Mouse (Mus musculus) midbrain, embryonic 10.5 days (tissue): ENCODE measurements around the gene Polk. TPM values are rescaled to one million over a fixed set of nuclear protein-coding genes. Genes with fewer than 3 reads are reported as not detected.

Experiments
- DNase-seq: peaks from one replicate; pipeline ENCODE4 v3.0.0-alpha.2; 2017; ENCODE audit warnings: low spot score
- H3K27ac ChIP-seq: fragments of 300-500 bp; sonication (generic); replicated peaks from 2 replicates; pipeline ENCODE4 v1.5.1; 2016; ENCODE audit warnings: mild to moderate bottlenecking
- H3K27me3 ChIP-seq: fragments of 300-500 bp; sonication (generic); 2 replicates; pipeline ENCODE4 v1.6.1; 2016; ENCODE audit warnings: low read depth, mild to moderate bottlenecking; ENCODE audit not compliant: poor library complexity, severe bottlenecking
- H3K36me3 ChIP-seq: fragments of 300-500 bp; sonication (generic); 2 replicates; pipeline ENCODE4 v1.6.1; 2016; ENCODE audit warnings: mild to moderate bottlenecking, moderate library complexity
- H3K4me1 ChIP-seq: fragments of 300-500 bp; sonication (generic); 2 replicates; pipeline ENCODE4 v1.6.1; 2016
- H3K4me3 ChIP-seq: fragments of 300-500 bp; sonication (generic); 2 replicates; pipeline ENCODE4 v1.5.1; 2016; ENCODE audit warnings: mild to moderate bottlenecking, moderate library complexity
- H3K9me3 ChIP-seq: fragments of 300-500 bp; sonication (generic); replicated peaks from 2 replicates; pipeline ENCODE4 v1.6.1; 2016; ENCODE audit warnings: mild to moderate bottlenecking
- WGBS: fragments of 180-500 bp; shearing (Covaris S2); methylation state at CpG from one replicate; pipeline ENCODE4 v1.1.7; 2016; 5-methylcytosine and 5-hydroxymethylcytosine counted together
- polyA plus RNA-seq: library from polyadenylated mRNA; unstranded; fragments of >200 nt; fragmentation: Nextera tagmentation; extraction: Ambion mirVana; gene quantifications from 2 replicates; pipeline ENCODE4 v1.2.1, GENCODE M21; 2016

The Polk gene
- polyA plus RNA-seq, 1 experiment from 2014 or later: 9.5 TPM

DNA sequence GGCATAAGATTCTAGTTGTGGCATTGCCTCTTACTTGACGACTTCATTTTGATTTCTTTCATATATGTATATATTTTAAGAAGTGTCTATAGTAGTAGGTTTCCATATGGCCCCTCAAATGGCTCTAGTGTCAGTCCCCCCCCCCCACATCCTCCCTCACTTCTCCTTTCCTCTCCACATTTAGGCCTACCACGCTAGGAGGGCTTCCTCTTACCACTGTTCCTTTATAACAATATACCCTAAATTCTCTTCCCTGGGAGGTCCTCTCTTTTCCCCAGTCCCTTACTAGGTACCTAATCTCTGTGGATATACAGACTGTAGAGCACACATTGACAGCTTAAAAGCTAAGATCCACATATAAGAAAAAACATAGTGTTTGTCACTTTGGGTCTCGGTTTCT lies 21.1 kb downstream of the Polk start:
- 91% methylated on average over 3 of the region's 3 CpGs for WGBS
- no peak overlapping the region for H3K27ac ChIP-seq

GRCm38 (mm10) chr13:96517335-96517734 lies 25.0 kb downstream of the Polk start:
- no peak overlapping the region for H3K4me3 ChIP-seq
- no peaks in the 10 kb centered on the region for H3K9me3 ChIP-seq
- no peak overlapping the region for H3K27ac ChIP-seq
- no peaks in the 10 kb centered on the region for H3K4me1 ChIP-seq
- H3K36me3 ChIP-seq: 0 out of 2 replicates have a peak, but pooled peaks cover 9% of the 10 kb centered on the region
- no peak for DNase-seq
- H3K27me3 ChIP-seq: no peaks in the 10 kb centered on the region
- WGBS: 98% methylated on average over 2 of the region's 2 CpGs

More for the DNA sequence above, 21.1 kb downstream of the Polk start:
- no peaks in the 10 kb centered on the region for H3K9me3 ChIP-seq
- no peaks in the 10 kb centered on the region for H3K4me1 ChIP-seq
- H3K27me3 ChIP-seq: no peaks in the 10 kb centered on the region
- H3K36me3 ChIP-seq: 0 out of 2 replicates have a peak, but pooled peaks cover 2% of the 10 kb centered on the region
- H3K4me3 ChIP-seq: no peak overlapping the region
- DNase-seq: no peak

GRCm38 (mm10) chr13:96516249-96516648 lies 26.1 kb downstream of the Polk start:
- Histone ChIP-seq H3K4me3 (no peak overlapping the region), H3K27me3 (no peaks in the 10 kb centered on the region), H3K9me3 (no peaks in the 10 kb centered on the region), H3K27ac (no peak overlapping the region), H3K36me3 (0 out of 2 replicates have a peak, but pooled peaks cover 9% of the 10 kb centered on the region), H3K4me1 (no peaks in the 10 kb centered on the region)
- no peak for DNase-seq
- WGBS: 97% methylated on average over 9 of the region's 9 CpGs

DNA sequence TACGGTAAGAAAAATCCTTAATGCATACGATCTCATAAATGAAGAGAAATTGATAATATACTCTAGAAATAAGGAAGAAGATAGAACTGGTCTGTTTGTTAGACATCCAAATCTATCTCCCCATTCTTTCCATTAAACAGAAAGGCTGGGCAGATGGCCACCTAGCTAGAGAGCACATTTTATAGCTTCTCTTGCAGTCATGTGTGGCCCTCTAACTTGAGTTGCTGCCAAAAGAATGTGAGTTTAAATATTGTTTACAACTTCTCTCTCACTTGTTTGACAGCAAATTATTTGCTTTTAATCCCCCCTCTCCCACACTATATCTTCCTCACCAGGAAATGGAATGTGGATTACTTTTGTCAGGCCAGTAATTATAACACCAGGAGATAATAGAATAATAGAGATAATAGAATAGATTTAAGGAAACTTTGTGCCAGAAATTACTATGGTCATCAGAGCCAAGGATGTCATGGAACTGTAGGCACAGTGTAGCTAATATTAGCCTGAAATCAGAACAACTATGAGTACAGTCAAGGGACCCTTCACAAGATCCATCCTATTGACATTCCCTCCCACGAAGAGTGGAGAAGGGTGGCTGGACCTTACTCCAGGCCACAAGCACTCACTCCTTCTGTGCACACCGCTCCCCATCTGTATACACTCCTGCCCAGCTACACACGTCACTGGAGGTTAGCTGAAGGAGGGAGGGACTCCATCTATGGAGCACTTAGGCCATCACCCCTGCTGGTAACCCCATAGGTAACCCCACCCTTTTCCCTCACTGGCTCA lies 28.0 kb downstream of the Polk start:
- Histone ChIP-seq H3K36me3 (0 out of 2 replicates have a peak, but pooled peaks cover 9% of the 10 kb centered on the region), H3K27ac (no peak overlapping the region), H3K4me1 (no peaks in the 10 kb centered on the region), H3K9me3 (no peaks in the 10 kb centered on the region), H3K4me3 (no peak overlapping the region), H3K27me3 (no peaks in the 10 kb centered on the region)
- WGBS: 85% methylated on average over 5 of the region's 5 CpGs
- DNase-seq: no peak

- Histone ChIP-seq H3K9me3 (no peaks in the 10 kb centered on the region), H3K36me3 (0 out of 2 replicates have a peak, but pooled peaks cover 9% of the 10 kb centered on the region), H3K4me3 (no peak overlapping the region), H3K27me3 (no peaks in the 10 kb centered on the region), H3K4me1 (no peaks in the 10 kb centered on the region), H3K27ac (no peak overlapping the region)
- DNase-seq: no peak
- 85% methylated on average over 5 of the region's 5 CpGs for WGBS
Measured at GRCm38 (mm10) chr13:96511893-96512292, 30.5 kb downstream of the Polk start.

GRCm38 (mm10) chr13:96511262-96511661 lies 31.1 kb downstream of the Polk start:
- H3K36me3 ChIP-seq: 0 out of 2 replicates have a peak, but pooled peaks cover 7% of the 10 kb centered on the region
- H3K9me3 ChIP-seq: no peaks in the 10 kb centered on the region
- no peaks in the 10 kb centered on the region for H3K4me1 ChIP-seq
- no peak overlapping the region for H3K27ac ChIP-seq
- no peak overlapping the region for H3K4me3 ChIP-seq
- WGBS: 82% methylated on average over 1 of the region's 1 CpGs
- H3K27me3 ChIP-seq: no peaks in the 10 kb centered on the region
- DNase-seq: no peak

DNA sequence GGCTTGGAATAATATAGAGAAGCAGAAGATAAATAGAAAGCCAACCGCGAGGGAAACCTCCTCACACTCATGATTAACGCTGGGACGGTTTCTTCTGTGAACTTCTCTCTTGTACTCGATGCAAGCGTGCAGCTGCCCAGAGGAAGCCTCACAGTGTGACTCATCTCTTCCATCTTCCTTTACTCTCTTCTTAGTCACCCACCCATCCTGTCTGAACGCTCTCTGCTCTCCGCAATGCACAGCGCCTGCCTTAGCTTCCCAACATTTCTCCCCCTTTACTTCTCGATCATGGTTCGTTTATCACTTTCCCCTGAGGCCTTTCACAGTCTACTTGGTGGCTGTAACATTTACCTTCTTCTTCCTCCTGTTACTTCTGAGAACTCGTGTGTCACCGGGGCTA lies 31.7 kb downstream of the Polk start:
- no peak overlapping the region for H3K4me3 ChIP-seq
- H3K36me3 ChIP-seq: 0 out of 2 replicates have a peak, but pooled peaks cover 5% of the 10 kb centered on the region
- no peak for DNase-seq
- no peak overlapping the region for H3K27ac ChIP-seq
- H3K9me3 ChIP-seq: no peaks in the 10 kb centered on the region
- WGBS: 92% methylated on average over 13 of the region's 13 CpGs
- H3K27me3 ChIP-seq: no peaks in the 10 kb centered on the region
- no peaks in the 10 kb centered on the region for H3K4me1 ChIP-seq

DNA sequence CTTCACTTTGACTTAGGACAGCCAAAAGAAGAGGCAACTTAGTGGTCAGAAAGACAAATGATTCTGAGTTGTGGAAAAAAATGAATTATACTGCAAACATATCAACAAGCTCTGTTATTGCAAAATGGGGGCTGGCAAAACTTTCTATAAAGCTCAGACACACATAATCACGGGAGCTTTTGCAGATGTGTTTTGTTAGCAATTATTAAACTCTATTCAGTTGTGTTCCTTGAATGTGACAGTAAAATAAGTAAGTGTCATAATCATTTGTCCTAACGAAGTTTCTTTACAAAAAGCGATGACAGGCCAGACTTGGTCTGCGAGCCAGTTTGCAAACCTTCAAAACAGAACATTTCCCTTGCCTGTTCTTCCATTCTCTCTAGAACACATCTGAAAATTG lies 34.8 kb downstream of the Polk start:
- Histone ChIP-seq H3K4me1 (no peaks in the 10 kb centered on the region), H3K36me3 (no peaks in the 10 kb centered on the region), H3K4me3 (no peak overlapping the region), H3K9me3 (no peaks in the 10 kb centered on the region), H3K27me3 (no peaks in the 10 kb centered on the region), H3K27ac (no peak overlapping the region)
- WGBS: 94% methylated on average over 4 of the region's 4 CpGs
- no peak for DNase-seq

DNA sequence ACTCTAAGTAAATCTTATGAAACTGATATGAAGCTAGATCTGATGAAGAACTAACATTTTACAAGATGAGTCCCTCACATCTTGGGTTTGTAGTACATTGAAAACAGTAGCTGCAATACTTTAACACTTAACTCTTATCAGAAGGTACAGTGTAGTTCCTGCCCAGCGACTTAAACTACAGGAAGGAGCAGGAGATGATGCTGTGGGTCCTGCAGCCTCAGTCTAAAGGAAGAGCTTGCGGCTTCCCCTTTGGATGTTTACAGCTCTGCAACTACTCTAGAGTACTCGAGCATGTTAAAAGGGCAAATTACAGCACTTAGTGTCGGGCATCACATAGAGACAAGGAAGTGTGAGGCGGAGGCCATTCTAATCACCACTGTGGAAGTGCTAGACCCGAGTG lies 36.1 kb downstream of the Polk start:
- Histone ChIP-seq H3K36me3 (no peaks in the 10 kb centered on the region), H3K4me3 (no peak overlapping the region), H3K9me3 (no peaks in the 10 kb centered on the region)

DNA sequence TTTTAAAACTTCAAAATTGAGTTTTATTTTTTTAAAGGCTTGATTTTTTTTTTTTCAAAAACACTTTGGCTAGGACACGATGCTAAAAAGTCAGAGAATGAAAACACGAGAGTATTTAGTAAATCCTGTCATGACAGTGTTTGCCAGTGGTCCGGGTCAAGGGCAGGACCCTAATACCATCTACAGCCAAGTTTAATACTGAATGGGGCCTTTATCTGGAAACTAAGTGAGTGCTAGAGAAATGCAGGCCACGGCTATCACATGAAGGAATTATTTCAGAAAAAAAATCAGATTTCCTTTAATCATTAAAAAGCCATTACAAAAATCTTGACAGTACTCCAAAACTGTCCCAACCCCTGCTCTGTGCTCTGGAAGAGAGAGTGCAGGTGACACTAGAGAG lies 36.7 kb downstream of the Polk start:
- no peaks in the 10 kb centered on the region for H3K27me3 ChIP-seq
- no peak for DNase-seq
- H3K36me3 ChIP-seq: peaks cover 2% of the 10 kb centered on the region; the same call in 1 of the 2 replicates
- H3K4me3 ChIP-seq: no peak overlapping the region
- no peaks in the 10 kb centered on the region for H3K9me3 ChIP-seq
- H3K27ac ChIP-seq: no peak overlapping the region
- WGBS: 94% methylated on average over 4 of the region's 4 CpGs
- no peaks in the 10 kb centered on the region for H3K4me1 ChIP-seq

More for the DNA sequence above, 36.1 kb downstream of the Polk start:
- H3K4me1 ChIP-seq: no peaks in the 10 kb centered on the region
- WGBS: 86% methylated on average over 6 of the region's 6 CpGs
- H3K27me3 ChIP-seq: no peaks in the 10 kb centered on the region
- no peak for DNase-seq
- H3K27ac ChIP-seq: no peak overlapping the region

GRCm38 (mm10) chr13:96499891-96500290 lies 42.5 kb downstream of the Polk start:
- Histone ChIP-seq H3K9me3 (no peaks in the 10 kb centered on the region), H3K27me3 (no peaks in the 10 kb centered on the region), H3K4me1 (no peaks in the 10 kb centered on the region), H3K4me3 (no peak overlapping the region), H3K36me3 (peaks cover 3% of the 10 kb centered on the region; the same call in 1 of the 2 replicates), H3K27ac (no peak overlapping the region)
- WGBS: 87% methylated on average over 2 of the region's 2 CpGs
- DNase-seq: no peak

- no peak overlapping the region for H3K27ac ChIP-seq
- H3K4me3 ChIP-seq: no peak overlapping the region
- peaks cover 3% of the 10 kb centered on the region; the same call in 1 of the 2 replicates for H3K36me3 ChIP-seq
- no peaks in the 10 kb centered on the region for H3K27me3 ChIP-seq
- 89% methylated on average over 8 of the region's 8 CpGs for WGBS
- DNase-seq: no peak
- H3K4me1 ChIP-seq: no peaks in the 10 kb centered on the region
- H3K9me3 ChIP-seq: no peaks in the 10 kb centered on the region
Measured at GRCm38 (mm10) chr13:96496630-96497029, 45.7 kb downstream of the Polk start.

- 93% methylated on average over 3 of the region's 3 CpGs for WGBS
- no peaks in the 10 kb centered on the region for H3K4me1 ChIP-seq
- H3K36me3 ChIP-seq: peaks cover 26% of the 10 kb centered on the region
- no peak within 1 kb of the TSS for H3K4me3 ChIP-seq
- no peaks in the 10 kb centered on the region; the same call in 1 of the 2 replicates for H3K9me3 ChIP-seq
- H3K27ac ChIP-seq: no peak within 1 kb of the TSS
- no peak for DNase-seq
- no peaks in the 10 kb centered on the region for H3K27me3 ChIP-seq
Measured at GRCm38 (mm10) chr13:96490433-96490832, 51.9 kb downstream of the Polk start, which contains the start of gene Gm17622. Gm17622 (plus strand) TSS chr13:96490733.
